Mouse (Mus musculus) kidney, adult 2 months (tissue): ENCODE measurements at regions not wholly inside any gene's neighbourhood (a gene's known extent, or its start where the extent isn't known, plus 50 kb on each side); places are given as distances from the start of the nearest gene placed in this dataset.

Source experiments
- CTCF ChIP-seq: fragments of 200-500 bp; conservative IDR thresholded peaks from 2 replicates; pipeline ENCODE4 v1.5.1; 2011; ENCODE audit warnings: low read depth, mild to moderate bottlenecking, control low read depth, low read length, moderate library complexity, mixed read lengths; ENCODE audit not compliant: insufficient read depth, insufficient read length
- POLR2A ChIP-seq: fragments of 200-500 bp; IDR thresholded peaks from one replicate; pipeline ENCODE4 v1.6.1; 2011; ENCODE audit warnings: low read depth, low read length, control low read depth

DNA sequence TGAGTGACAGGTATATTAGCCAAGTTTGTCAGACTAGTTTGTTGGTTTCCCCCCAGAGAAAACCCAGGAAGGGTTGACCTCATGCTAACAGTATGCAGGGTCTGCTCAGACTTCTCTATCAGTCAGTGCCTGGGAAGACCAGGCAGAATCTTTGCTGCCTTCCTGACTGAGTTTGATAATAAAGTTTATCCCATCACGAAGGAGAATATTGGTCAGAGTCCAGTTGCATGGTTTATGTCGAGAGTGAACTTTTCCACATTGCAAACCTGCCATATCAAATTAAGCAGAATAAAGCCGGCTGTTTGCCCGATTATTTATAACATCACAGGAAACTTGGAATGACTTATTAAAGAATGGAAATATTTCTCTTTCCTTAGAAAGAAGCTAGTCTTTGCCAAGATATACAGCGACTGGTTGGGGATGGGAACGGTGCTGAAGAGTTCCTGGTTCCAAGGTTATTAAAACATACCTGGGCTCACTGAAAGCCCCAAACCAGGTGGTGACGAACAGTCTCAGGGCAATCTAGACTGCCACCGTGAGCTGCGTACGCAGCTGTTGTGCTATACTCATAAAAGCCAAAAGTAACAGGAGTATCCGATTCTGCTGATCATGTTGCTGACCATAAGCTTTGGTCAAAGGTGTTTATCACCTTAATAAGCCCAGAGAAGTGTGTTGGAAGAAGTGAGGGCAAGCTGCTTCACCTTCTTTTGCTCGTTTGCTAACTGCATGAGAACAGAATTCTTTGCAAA lies 1536.7 kb upstream of the Flrt2 start:
- TF ChIP-seq CTCF (no peak), POLR2A (no peak)
